Mouse (Mus musculus): ENCODE data around the gene Tmem95.

- TF ChIP-seq CTCF (IDR thresholded peaks at IDR 0.05) (no peak), POLR2A (IDR thresholded peaks at IDR 0.05; ENCODE audit: insufficient read depth, low read depth, low read length) (no peak)
Measured at GRCm38 (mm10) chr11:69902972-69903371, 25.2 kb upstream of the Tmem95 start.
